Mouse (Mus musculus): ENCODE results near the gene Eml4.

DNA sequence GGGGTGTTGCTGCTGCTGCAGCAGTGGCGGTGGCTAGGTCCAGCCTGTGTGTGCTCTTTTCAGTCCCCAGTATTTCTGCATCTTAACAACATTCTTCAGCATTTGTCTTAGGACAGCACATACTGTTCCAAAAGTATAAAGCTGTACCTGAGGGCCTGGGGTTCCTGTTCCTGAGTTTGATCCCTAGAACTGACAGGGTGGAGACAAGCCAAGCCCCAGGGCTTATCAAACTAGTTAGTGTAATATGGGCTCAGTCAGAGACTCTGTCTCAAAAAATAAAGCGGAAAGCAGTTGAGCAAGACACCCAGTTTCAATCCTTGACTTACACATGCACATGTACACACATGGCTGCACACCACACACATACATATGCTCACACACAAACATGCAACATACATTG, 34.2 kb downstream of the Eml4 start:
- TF ChIP-seq GATA1 (IDR thresholded peaks at IDR 0.05; ENCODE audit: low read length) (no peak), TAL1 (IDR thresholded peaks at IDR 0.05; ENCODE audit: low read length) (no peak)

All from erythroblast, embryonic 14.5 days (primary cell).